Mouse (Mus musculus) kidney, embryonic 16.5 days (tissue): ENCODE results near the gene Gtpbp3. TPM values are rescaled to one million over a fixed set of nuclear protein-coding genes. Genes with fewer than 3 reads are reported as not detected.
A peak's percentile ranks its signal among the peaks of the same experiment; 100 is the strongest.

ENCODE experiments used
- ATAC-seq: fragments of 200-750 bp; cut with Nextera tagmentation; 2 replicates; pipeline ENCODE4 v1.8.0; 2017; ENCODE audit warnings: moderate TSS enrichment; ENCODE audit not compliant: low FRiP score, low TSS enrichment
- H3K27ac ChIP-seq: fragments of 300-500 bp; sonication (generic); 2 replicates; pipeline ENCODE4 v1.5.1; 2014; ENCODE audit warnings: low read length
- H3K27me3 ChIP-seq: fragments of 300-500 bp; sonication (generic); 2 replicates; pipeline ENCODE4 v1.6.1; 2014; ENCODE audit warnings: low read length, control low read depth, mixed read lengths; ENCODE audit not compliant: insufficient read depth
- H3K36me3 ChIP-seq: fragments of 300-500 bp; sonication (generic); 2 replicates; pipeline ENCODE4 v1.6.1; 2014; ENCODE audit warnings: low read length, control low read depth, mixed read lengths; ENCODE audit not compliant: insufficient read depth
- H3K4me1 ChIP-seq: fragments of 300-500 bp; sonication (generic); 2 replicates; pipeline ENCODE4 v1.6.1; 2014; ENCODE audit warnings: low read length, control low read depth, mixed read lengths; ENCODE audit not compliant: insufficient read depth
- H3K4me2 ChIP-seq: fragments of 300-500 bp; sonication (generic); replicated peaks from 2 replicates; pipeline ENCODE4 v1.6.1; 2014; ENCODE audit warnings: low read depth, low read length
- H3K4me3 ChIP-seq: fragments of 300-500 bp; sonication (generic); 2 replicates; pipeline ENCODE4 v1.5.1; 2014; ENCODE audit warnings: mild to moderate bottlenecking, low read length
- H3K9ac ChIP-seq: fragments of 300-500 bp; sonication (generic); replicated peaks from 2 replicates; pipeline ENCODE4 v1.6.1; 2014; ENCODE audit warnings: low read length
- H3K9me3 ChIP-seq: fragments of 300-500 bp; sonication (generic); 2 replicates; pipeline ENCODE4 v1.6.1; 2016; ENCODE audit warnings: low read length, control low read depth
- WGBS: fragments of 180-500 bp; shearing (Covaris S2); extraction: QIAGEN DNeasy Blood & Tissue Kit; methylation state at CpG from one replicate; pipeline ENCODE4 v1.1.7; 2014; 5-methylcytosine and 5-hydroxymethylcytosine counted together
- polyA plus RNA-seq: library from polyadenylated mRNA; unstranded; fragments of >200 nt; fragmentation: Nextera tagmentation; extraction: Ambion mirVana; gene quantifications from 2 replicates; pipeline ENCODE4 v1.2.1, GENCODE M21; 2015

Gene Gtpbp3
- polyA plus RNA-seq, 1 experiment from 2014 or later, result 22.2 TPM

DNA sequence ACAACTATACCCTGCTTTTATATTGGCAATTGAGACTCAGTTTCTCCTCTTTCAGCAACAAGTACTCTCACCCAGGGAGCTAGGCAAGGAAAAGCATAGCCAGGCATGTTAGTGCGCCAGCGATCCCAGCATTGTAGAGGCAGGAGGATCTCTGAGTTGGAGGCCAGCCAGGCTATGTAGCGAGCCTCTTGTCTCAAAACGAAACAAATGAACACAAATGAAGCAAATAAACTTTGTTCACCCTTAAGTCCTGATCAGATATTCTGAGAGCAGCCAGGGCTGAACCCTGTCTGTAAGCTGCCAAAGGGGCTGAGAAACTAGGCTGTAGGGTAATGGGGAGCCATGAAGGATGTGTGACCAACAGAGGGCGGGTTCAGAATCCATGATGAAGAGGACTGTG lies 7.9 kb downstream of the Gtpbp3 start:
- Histone ChIP-seq H3K36me3 (peaks cover 28% of the 10 kb centered on the region), H3K27ac (peak overlapping the region; percentile 91), H3K4me3 (no peak overlapping the region), H3K4me1 (peaks cover 50% of the 10 kb centered on the region), H3K9ac (peak overlapping the region; percentile 31; the same call in 1 of the 2 replicates), H3K4me2 (no peak overlapping the region), H3K27me3 (no peaks in the 10 kb centered on the region), H3K9me3 (no peaks in the 10 kb centered on the region)
- 76% methylated on average over 5 of the region's 5 CpGs for WGBS
- ATAC-seq, result no peak

DNA sequence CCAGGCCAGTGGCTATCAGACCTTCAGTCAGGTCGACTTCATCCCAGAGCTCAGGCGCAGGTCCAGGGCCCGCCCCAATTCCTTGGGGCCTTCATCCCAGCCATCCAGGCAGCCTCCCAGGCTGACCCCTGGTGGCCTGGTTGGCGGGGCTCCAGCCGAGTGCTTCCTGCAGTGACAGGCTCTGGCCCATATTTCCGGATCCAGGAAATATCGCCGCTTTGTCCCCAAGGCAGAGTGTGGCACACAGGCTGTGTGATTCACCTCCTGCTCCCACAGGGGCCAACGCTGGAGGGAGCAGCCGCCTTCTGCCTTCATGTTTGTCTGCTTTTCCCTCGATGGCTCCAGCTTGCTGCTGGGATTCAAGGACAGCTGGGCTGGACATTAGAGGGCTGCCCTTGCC lies 8.6 kb downstream of the Gtpbp3 start:
- Histone ChIP-seq H3K4me2 (no peak overlapping the region), H3K4me1 (peaks cover 50% of the 10 kb centered on the region), H3K36me3 (peaks cover 22% of the 10 kb centered on the region), H3K4me3 (no peak overlapping the region), H3K9ac (no peak overlapping the region), H3K27ac (peak overlapping the region; percentile 91), H3K9me3 (no peaks in the 10 kb centered on the region), H3K27me3 (no peaks in the 10 kb centered on the region)
- peak; percentile 46 for ATAC-seq
- 15% methylated on average over 11 of the region's 11 CpGs for WGBS

DNA sequence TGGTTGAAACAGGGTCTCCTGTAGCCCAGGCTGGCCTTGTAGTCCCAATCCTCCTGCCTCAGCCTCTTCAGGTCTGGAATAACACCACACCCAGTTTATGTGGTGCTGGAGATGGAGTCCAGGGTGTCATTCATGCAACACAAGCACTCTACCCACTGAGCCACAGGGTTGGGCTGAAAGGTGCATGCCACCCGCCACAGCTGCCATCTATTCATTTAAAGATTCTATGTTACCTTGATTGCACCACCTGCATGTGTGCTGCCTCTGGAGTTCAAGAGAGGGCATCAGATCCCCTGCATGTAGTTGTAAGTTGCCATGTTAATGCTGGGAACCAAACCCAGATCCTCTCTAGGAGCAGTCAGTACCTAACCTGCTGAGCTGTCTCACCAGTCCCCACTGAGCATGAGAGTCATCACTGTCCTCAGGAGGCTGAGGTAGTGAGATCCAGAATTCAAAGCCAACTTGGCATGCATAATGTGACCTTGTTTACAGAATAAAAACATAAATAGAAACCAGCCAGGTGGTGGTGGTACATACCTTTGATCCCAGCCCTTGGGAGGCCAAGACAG lies 9.3 kb downstream of the Gtpbp3 start:
- peaks cover 50% of the 10 kb centered on the region for H3K4me1 ChIP-seq
- H3K9ac ChIP-seq, result no peak overlapping the region
- no peaks in the 10 kb centered on the region for H3K9me3 ChIP-seq
- no peak overlapping the region for H3K4me2 ChIP-seq
- no peaks in the 10 kb centered on the region for H3K27me3 ChIP-seq
- ATAC-seq, result no peak
- 92% methylated on average over 1 of the region's 1 CpGs for WGBS
- H3K36me3 ChIP-seq, result peaks cover 17% of the 10 kb centered on the region
- no peak overlapping the region for H3K4me3 ChIP-seq
- H3K27ac ChIP-seq, result peak overlapping the region; percentile 91

DNA sequence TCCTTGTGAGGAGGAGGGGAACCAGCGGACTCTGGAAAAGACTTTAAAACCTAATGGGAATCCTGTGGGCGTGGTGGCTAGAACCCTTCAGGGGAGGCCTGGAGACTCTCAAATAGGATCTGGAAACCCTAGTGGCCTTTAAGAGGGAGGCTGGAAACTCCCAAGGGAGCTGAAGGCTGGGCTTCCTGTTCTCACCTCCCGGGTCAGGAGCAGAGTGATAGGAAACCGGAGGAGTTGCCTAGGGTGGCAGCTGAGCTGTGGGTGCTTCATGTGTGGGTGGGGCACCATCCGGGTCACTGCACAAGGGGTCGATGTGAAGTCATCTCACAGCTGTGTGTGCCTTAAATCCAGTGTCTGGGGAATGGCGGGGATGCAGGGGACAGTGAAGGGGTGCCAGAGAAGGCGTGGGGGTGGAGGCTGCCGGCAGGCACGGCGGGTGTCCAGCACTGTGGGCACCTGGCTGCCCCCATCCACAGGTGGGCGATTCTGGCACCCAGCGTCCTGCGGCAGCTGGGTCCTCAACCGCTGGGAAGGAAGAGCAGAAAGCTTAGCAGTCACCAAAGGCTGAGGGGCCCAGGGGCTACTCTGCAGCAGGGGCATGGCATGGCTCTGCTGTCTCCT lies 10.1 kb downstream of the Gtpbp3 start:
- H3K9ac ChIP-seq, result peak overlapping the region; percentile 42
- H3K4me2 ChIP-seq, result peak overlapping the region; percentile 17
- ATAC-seq, result peak; percentile 39; the same call in 1 of the 2 replicates
- peak overlapping the region; percentile 91 for H3K27ac ChIP-seq
- peaks cover 50% of the 10 kb centered on the region for H3K4me1 ChIP-seq
- no peaks in the 10 kb centered on the region for H3K27me3 ChIP-seq
- no peak overlapping the region for H3K4me3 ChIP-seq
- peaks cover 9% of the 10 kb centered on the region for H3K36me3 ChIP-seq
- H3K9me3 ChIP-seq, result no peaks in the 10 kb centered on the region
- 9% methylated on average over 15 of the region's 15 CpGs for WGBS

DNA sequence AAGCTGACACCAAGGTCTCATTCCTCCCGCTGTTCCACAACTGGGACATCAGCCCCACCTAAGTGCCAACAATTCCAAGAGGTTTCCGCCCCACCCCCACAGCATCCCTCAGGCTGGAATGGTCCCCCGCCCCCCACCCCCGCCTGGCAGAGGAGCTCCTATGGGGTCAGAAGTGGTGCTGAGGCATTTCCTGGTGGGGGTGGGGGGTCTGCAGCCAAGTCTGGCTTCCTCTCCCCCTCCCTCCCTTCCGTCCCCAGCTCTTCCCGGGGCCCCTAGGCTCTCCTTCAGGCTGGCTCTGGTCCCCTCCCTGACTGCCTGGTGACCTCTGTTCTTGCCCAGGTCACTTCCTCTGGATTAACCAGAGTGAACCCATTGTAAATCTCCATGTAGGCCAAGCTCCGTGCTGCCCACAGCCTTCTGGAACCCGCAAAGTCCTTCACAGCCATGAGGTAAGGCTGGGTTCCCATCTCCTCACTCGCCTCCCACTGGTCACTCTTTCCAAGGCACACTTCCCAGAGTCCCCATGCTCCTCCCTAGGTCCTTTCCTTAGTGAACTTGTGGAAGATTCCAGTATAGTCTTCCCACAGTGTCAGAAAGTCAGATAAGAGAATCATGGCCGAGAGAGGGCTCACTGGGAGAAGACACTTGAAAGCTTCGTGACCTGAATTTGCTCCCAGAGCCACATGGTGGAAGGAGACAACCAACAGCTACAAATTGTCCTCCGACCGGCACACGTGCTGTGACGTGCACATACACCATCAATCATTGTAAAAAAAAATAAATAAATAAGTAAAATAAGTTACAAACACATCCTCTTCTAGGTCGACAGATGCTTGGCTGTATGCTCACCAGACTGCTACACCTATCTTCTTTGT lies 11.2 kb downstream of the Gtpbp3 start:
- peaks cover 50% of the 10 kb centered on the region for H3K4me1 ChIP-seq
- peaks cover 2% of the 10 kb centered on the region; the same call in 1 of the 2 replicates for H3K36me3 ChIP-seq
- no peaks in the 10 kb centered on the region for H3K27me3 ChIP-seq
- H3K27ac ChIP-seq, result peak overlapping the region; percentile 91
- no peak overlapping the region for H3K4me3 ChIP-seq
- WGBS, result 16% methylated on average over 16 of the region's 16 CpGs
- no peaks in the 10 kb centered on the region for H3K9me3 ChIP-seq
- peak overlapping the region; percentile 42 for H3K9ac ChIP-seq
- peak overlapping the region; percentile 17; the same call in 1 of the 2 replicates for H3K4me2 ChIP-seq
- ATAC-seq, result peak; percentile 43

DNA sequence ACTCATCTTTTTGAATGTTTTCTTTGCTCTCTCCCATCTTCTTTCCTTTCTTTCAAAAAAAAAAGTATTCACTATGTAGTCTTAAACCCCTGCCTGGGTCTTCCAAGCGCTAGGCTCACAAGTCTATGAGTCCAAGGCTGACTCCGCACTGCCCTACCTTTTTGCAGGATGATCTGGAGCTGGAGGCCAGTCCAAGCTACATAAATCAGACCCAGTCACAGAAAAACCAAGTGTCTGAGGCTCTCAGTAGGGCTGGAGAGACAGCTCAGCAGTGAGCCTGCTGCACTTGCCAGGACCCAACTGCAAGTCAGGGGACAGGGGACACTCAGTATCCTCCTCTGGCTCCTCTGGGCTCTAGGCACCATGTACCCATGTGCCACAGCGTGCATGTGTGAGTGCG lies 16.4 kb downstream of the Gtpbp3 start:
- Histone ChIP-seq H3K9me3 (no peaks in the 10 kb centered on the region), H3K27me3 (peaks cover 35% of the 10 kb centered on the region), H3K4me3 (no peak overlapping the region), H3K4me2 (no peak overlapping the region), H3K27ac (no peak overlapping the region), H3K36me3 (no peaks in the 10 kb centered on the region), H3K9ac (no peak overlapping the region), H3K4me1 (peaks cover 12% of the 10 kb centered on the region)
- no peak for ATAC-seq
- 82% methylated on average over 4 of the region's 4 CpGs for WGBS

DNA sequence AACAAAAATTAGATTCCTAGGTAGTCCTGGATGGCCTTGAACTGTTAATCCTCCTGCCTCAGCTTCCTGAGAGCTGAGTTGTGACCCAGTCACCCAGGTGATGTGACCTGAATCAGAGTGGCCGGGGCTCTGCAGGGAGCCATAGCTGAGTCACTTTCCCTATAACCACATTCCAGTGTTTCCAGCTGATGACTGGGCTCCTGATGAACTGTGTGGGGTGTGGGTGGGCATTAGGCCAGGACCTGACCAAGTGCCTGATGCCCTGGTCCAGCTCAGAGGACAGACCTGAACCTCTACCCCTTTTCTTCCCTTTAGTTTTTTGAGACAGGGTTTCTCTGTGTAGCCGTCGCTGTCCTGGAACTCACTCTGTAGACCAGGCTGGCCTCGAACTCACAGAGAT lies 17.4 kb downstream of the Gtpbp3 start:
- H3K4me1 ChIP-seq, result peaks cover 6% of the 10 kb centered on the region
- 94% methylated on average over 4 of the region's 4 CpGs for WGBS
- H3K27me3 ChIP-seq, result peaks cover 41% of the 10 kb centered on the region
- H3K9ac ChIP-seq, result no peak overlapping the region
- no peaks in the 10 kb centered on the region for H3K36me3 ChIP-seq
- no peaks in the 10 kb centered on the region for H3K9me3 ChIP-seq
- no peak overlapping the region for H3K4me2 ChIP-seq
- no peak overlapping the region for H3K4me3 ChIP-seq
- ATAC-seq, result no peak
- no peak overlapping the region for H3K27ac ChIP-seq

DNA sequence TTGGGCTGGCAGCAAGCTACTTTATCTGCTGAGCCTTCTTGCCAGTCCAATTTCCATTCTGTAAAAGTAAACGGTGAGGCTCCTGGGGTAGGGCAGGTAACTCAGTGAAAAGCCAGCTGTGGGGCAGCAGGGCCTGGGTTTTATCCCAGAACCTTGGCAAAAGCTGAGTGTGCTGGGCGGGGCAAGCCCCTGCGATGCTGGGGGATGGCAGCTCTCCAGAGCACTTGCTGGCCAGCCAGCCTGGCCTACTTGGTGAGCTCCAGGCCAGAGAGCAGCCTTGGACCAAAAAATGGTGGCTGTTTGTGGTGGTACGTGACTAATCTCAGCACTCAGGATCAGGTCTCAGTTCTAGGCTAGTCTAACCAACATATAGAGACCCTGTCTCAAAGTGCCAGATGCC lies 18.1 kb downstream of the Gtpbp3 start:
- H3K4me2 ChIP-seq, result no peak overlapping the region
- 77% methylated on average over 4 of the region's 4 CpGs for WGBS
- H3K27me3 ChIP-seq, result peaks cover 41% of the 10 kb centered on the region
- H3K36me3 ChIP-seq, result no peaks in the 10 kb centered on the region
- peaks cover 6% of the 10 kb centered on the region for H3K4me1 ChIP-seq
- H3K9ac ChIP-seq, result no peak overlapping the region
- no peak for ATAC-seq
- H3K9me3 ChIP-seq, result no peaks in the 10 kb centered on the region
- no peak overlapping the region for H3K4me3 ChIP-seq
- H3K27ac ChIP-seq, result no peak overlapping the region

DNA sequence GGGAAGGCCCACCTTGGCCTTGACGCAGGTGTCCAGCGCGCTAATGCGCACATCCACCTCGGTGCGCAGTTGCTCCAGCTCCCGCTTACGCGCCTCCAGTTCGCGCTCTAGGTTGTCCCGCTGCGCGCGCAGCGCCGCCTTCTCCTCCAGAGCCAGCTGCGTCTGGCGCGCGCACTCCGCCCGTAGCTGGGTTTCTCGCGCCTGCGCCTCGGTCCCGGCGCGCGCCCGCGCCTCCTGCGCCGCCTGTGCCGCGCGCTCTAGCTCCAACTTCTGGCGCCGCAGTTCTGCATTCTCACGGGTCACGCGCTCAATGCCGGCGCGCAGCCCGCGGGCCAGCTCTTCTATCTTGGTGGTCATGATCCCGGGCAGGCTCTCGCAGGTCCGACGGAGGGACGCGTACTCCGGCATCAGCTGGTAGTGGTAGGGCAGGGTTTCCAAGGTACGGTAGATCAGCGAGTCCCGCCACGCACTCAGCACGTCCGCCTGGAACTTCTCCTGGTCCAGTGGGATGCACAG lies 19.7 kb downstream of the Gtpbp3 start:
- no peaks in the 10 kb centered on the region for H3K9me3 ChIP-seq
- H3K36me3 ChIP-seq, result no peaks in the 10 kb centered on the region
- peaks cover 6% of the 10 kb centered on the region for H3K4me1 ChIP-seq
- WGBS, result under 1% methylated on average over 61 of the region's 61 CpGs
- no peak overlapping the region for H3K27ac ChIP-seq
- H3K4me2 ChIP-seq, result peak overlapping the region; percentile 89
- peaks cover 41% of the 10 kb centered on the region for H3K27me3 ChIP-seq
- peak overlapping the region; percentile 56 for H3K4me3 ChIP-seq
- peak; percentile 72; the same call in 1 of the 2 replicates for ATAC-seq
- H3K9ac ChIP-seq, result peak overlapping the region; percentile 67
